Mouse (Mus musculus): ENCODE measurements around the gene Hpd.

- TF ChIP-seq CTCF (IDR thresholded peaks at IDR 0.05) = no peak
- TF ChIP-seq POLR2A (IDR thresholded peaks at IDR 0.05; ENCODE audit: insufficient read depth, low read depth, low read length) = no peak
Observed at GRCm38 (mm10) chr5:123195500-123196000, 13.0 kb upstream of the Hpd start.
